Mouse (Mus musculus) kidney, adult 2 months (tissue): ENCODE measurements around the gene Dhx57.

ENCODE experiments used
- CTCF ChIP-seq: fragments of 200-500 bp; conservative IDR thresholded peaks from 2 replicates; pipeline ENCODE4 v1.5.1; 2011; ENCODE audit warnings: low read depth, mild to moderate bottlenecking, control low read depth, low read length, moderate library complexity, mixed read lengths; ENCODE audit not compliant: insufficient read depth, insufficient read length
- POLR2A ChIP-seq: fragments of 200-500 bp; IDR thresholded peaks from one replicate; pipeline ENCODE4 v1.6.1; 2011; ENCODE audit warnings: low read depth, low read length, control low read depth

- TF ChIP-seq CTCF = no peak
- no peak for TF ChIP-seq POLR2A
These were observed 8.6 kb upstream of the Dhx57 start for GRCm38 (mm10) chr17:80298844-80299243.
